Mouse (Mus musculus) MEL (cell line): ENCODE data around the gene 1700001P01Rik. TPM values are rescaled to one million over a fixed set of nuclear protein-coding genes. Genes with fewer than 3 reads are reported as not detected.

ENCODE experiments used
- DNase-seq: peaks from one replicate; pipeline ENCODE4 v3.0.0; 2011; ENCODE audit warnings: low read depth, low spot score
- H3K27ac ChIP-seq: 2 replicates; pipeline ENCODE4 v1.5.1; 2012; ENCODE audit warnings: low read depth, mild to moderate bottlenecking, control low read depth, low read length, moderate library complexity; ENCODE audit not compliant: control insufficient read depth
- H3K27me3 ChIP-seq, 2 experiments: fragments of 150-350 bp in 1 of 2; sonication (generic) in 1 of 2; 2 replicates each; pipeline ENCODE4 v1.6.1; 2012; ENCODE audit warnings: low read length in 2 of 2, mild to moderate bottlenecking in 2 of 2, improper control_type of control experiment in 1 of 2, moderate library complexity in 1 of 2; ENCODE audit not compliant: insufficient read depth in 2 of 2, control insufficient read depth in 1 of 2
- H3K36me3 ChIP-seq, 2 experiments: 2 replicates each; pipeline ENCODE4 v1.6.1; 2012 to 2014; ENCODE audit warnings: low read length in 2 of 2, improper control_type of control experiment in 1 of 2, inconsistent platforms in 1 of 2, mild to moderate bottlenecking in 1 of 2; ENCODE audit not compliant: insufficient read depth in 2 of 2, control insufficient read depth in 1 of 2
- H3K4me1 ChIP-seq, 2 experiments: fragments of 150-350 bp in 1 of 2; sonication (generic) in 1 of 2; 2 replicates each; pipeline ENCODE4 v1.6.1; 2012; ENCODE audit warnings: low read length in 2 of 2, improper control_type of control experiment in 1 of 2, mild to moderate bottlenecking in 1 of 2; ENCODE audit not compliant: insufficient read depth in 2 of 2, control insufficient read depth in 1 of 2
- H3K4me3 ChIP-seq, 2 experiments: fragments of 150-350 bp in 1 of 2; sonication (generic) in 1 of 2; 2 replicates each; pipeline ENCODE4 v1.5.1; 2012; ENCODE audit warnings: low read depth in 2 of 2, low read length in 2 of 2, mild to moderate bottlenecking in 2 of 2, moderate library complexity in 2 of 2, control low read depth in 1 of 2, improper control_type of control experiment in 1 of 2; ENCODE audit not compliant: control insufficient read depth in 1 of 2, insufficient read depth in 1 of 2
- H3K79me2 ChIP-seq: 2 replicates; pipeline ENCODE4 v1.6.1; 2012; ENCODE audit warnings: mild to moderate bottlenecking, low read length, moderate library complexity; ENCODE audit not compliant: control insufficient read depth, poor library complexity, insufficient read depth
- H3K9ac ChIP-seq: 2 replicates; pipeline ENCODE4 v1.6.1; 2012; ENCODE audit warnings: low read depth, mild to moderate bottlenecking, control low read depth, low read length, moderate library complexity; ENCODE audit not compliant: control insufficient read depth, poor library complexity, severe bottlenecking
- H3K9me3 ChIP-seq: fragments of 150-350 bp; sonication (generic); replicated peaks from 2 replicates; pipeline ENCODE4 v1.6.1; 2012; ENCODE audit warnings: mild to moderate bottlenecking, low read length, improper control_type of control experiment, moderate library complexity; ENCODE audit not compliant: insufficient read depth
- CHD1 ChIP-seq: IDR thresholded peaks from 2 replicates; pipeline ENCODE4 v1.6.1; 2012; ENCODE audit warnings: low read depth, mild to moderate bottlenecking, inconsistent platforms, low read length, improper control_type of control experiment
- CHD2 ChIP-seq: IDR thresholded peaks from 2 replicates; pipeline ENCODE4 v1.6.1; 2011; ENCODE audit warnings: low read length, improper control_type of control experiment
- ELF1 ChIP-seq: IDR thresholded peaks from 2 replicates; pipeline ENCODE4 v1.6.1; 2014; ENCODE audit warnings: low read depth, mild to moderate bottlenecking, inconsistent platforms, low read length, improper control_type of control experiment, moderate library complexity
- ETS1 ChIP-seq: IDR thresholded peaks from 2 replicates; pipeline ENCODE4 v1.6.1; 2012; ENCODE audit warnings: low read depth, mild to moderate bottlenecking, inconsistent platforms, low read length, improper control_type of control experiment, moderate library complexity
- JUND ChIP-seq: IDR thresholded peaks from 2 replicates; pipeline ENCODE4 v1.6.1; 2011; ENCODE audit warnings: low read depth, mild to moderate bottlenecking, improper control_type of control experiment, low read length
- MEF2A ChIP-seq: IDR thresholded peaks from 2 replicates; pipeline ENCODE4 v1.6.1; 2014; ENCODE audit warnings: low read depth, mild to moderate bottlenecking, inconsistent platforms, low read length, improper control_type of control experiment; ENCODE audit not compliant: poor library complexity, insufficient replicate concordance, severe bottlenecking; ENCODE audit errors: extremely low read depth
- POLR2AphosphoS5 ChIP-seq: IDR thresholded peaks from 2 replicates; pipeline ENCODE4 v1.6.1; 2012; ENCODE audit warnings: low read depth, borderline replicate concordance, mild to moderate bottlenecking, inconsistent platforms, low read length, moderate library complexity, mixed read lengths
- RAD21 ChIP-seq: IDR thresholded peaks from 2 replicates; pipeline ENCODE4 v1.6.1; 2011; ENCODE audit warnings: mild to moderate bottlenecking, low read depth, low read length, improper control_type of control experiment
- RCOR1 ChIP-seq: IDR thresholded peaks from 2 replicates; pipeline ENCODE4 v1.6.1; 2012; ENCODE audit warnings: low read depth, mild to moderate bottlenecking, inconsistent platforms, low read length, improper control_type of control experiment
- SIN3A ChIP-seq: IDR thresholded peaks from 2 replicates; pipeline ENCODE4 v1.6.1; 2012; ENCODE audit warnings: low read length, improper control_type of control experiment, inconsistent platforms
- TBP ChIP-seq: IDR thresholded peaks from 2 replicates; pipeline ENCODE4 v1.8.0; 2011; ENCODE audit warnings: low read depth, low read length, improper control_type of control experiment
- TCF12 ChIP-seq: IDR thresholded peaks from 2 replicates; pipeline ENCODE4 v1.6.1; 2014; ENCODE audit warnings: low read depth, mild to moderate bottlenecking, inconsistent platforms, low read length, improper control_type of control experiment, moderate library complexity
- USF1 ChIP-seq: IDR thresholded peaks from 2 replicates; pipeline ENCODE4 v1.6.1; 2014; ENCODE audit warnings: low read depth, mild to moderate bottlenecking, inconsistent platforms, low read length, improper control_type of control experiment, moderate library complexity
- USF2 ChIP-seq, 2 experiments: IDR thresholded peaks; 2 replicates each; pipeline ENCODE4 v1.6.1; 2011 to 2012; ENCODE audit warnings: improper control_type of control experiment in 2 of 2, low read length in 2 of 2, borderline replicate concordance in 1 of 2, inconsistent platforms in 1 of 2, low read depth in 1 of 2, mild to moderate bottlenecking in 1 of 2; ENCODE audit not compliant: insufficient read depth in 1 of 2
- ZC3H11A ChIP-seq: IDR thresholded peaks from 2 replicates; pipeline ENCODE4 v1.6.1; 2012; ENCODE audit warnings: low read depth, mild to moderate bottlenecking, inconsistent platforms, low read length, improper control_type of control experiment
- ZMIZ1 ChIP-seq: IDR thresholded peaks from 2 replicates; pipeline ENCODE4 v1.6.1; 2012; ENCODE audit warnings: low read depth, mild to moderate bottlenecking, inconsistent platforms, low read length, improper control_type of control experiment, moderate library complexity
- ZNF384 ChIP-seq: IDR thresholded peaks from 2 replicates; pipeline ENCODE4 v1.6.1; 2012; ENCODE audit warnings: low read depth, mild to moderate bottlenecking, inconsistent platforms, low read length, improper control_type of control experiment
- polyA plus RNA-seq, 2 experiments: library from polyadenylated mRNA; stranded (reverse) in 1 of 2; unstranded in 1 of 2; fragments of >175 nt in 1 of 2; fragments of >200 nt in 1 of 2; gene quantifications; 2 replicates each; pipeline versions ENCODE4 v1.2.1 to v1.2.4; 2012; ENCODE audit warnings: low replicate concordance in 2 of 2, low read depth in 1 of 2; ENCODE audit not compliant: insufficient read length in 2 of 2, insufficient read depth in 1 of 2, missing spikeins in 1 of 2
- total RNA-seq: library from RNA; depleted of rRNA; stranded (reverse); fragments of 300-350 nt; gene quantifications from 2 replicates; pipeline ENCODE4 v1.2.3, GENCODE M21; 2012

1700001P01Rik gene
- total and polyA plus RNA-seq, 3 experiments, result 0.43 to 0.69 TPM; not detected in 1

- peaks cover 0 to 11% of the 10 kb centered on the region in 2 experiments; a peak in 2 of 4 replicates for H3K36me3 ChIP-seq
- no peaks in the 10 kb centered on the region for H3K27me3 ChIP-seq
- H3K4me3 ChIP-seq, result no peak overlapping the region
- H3K9ac ChIP-seq, result no peak overlapping the region
- no peaks in the 10 kb centered on the region for H3K79me2 ChIP-seq
- H3K27ac ChIP-seq, result no peak overlapping the region
- H3K9me3 ChIP-seq, result no peaks in the 10 kb centered on the region
- TF ChIP-seq USF1 (no peak), TCF12 (no peak), SIN3A (no peak), TBP (no peak), USF2 (IDR thresholded peaks at IDR 0.05; ENCODE audit: borderline replicate concordance in 1 of 2, insufficient read depth in 1 of 2, low read depth in 1 of 2, low read length in 2 of 2) (no peak), ZNF384 (peak; percentile 46; the same call in 1 of the 2 replicates), ELF1 (no peak), JUND (no peak)
- no peak for DNase-seq
- H3K4me1 ChIP-seq, result peaks cover 2 to 15% of the 10 kb centered on the region in 2 experiments
Observed at GRCm38 (mm10) chr11:97808093-97808492, 32.4 kb upstream of the 1700001P01Rik start.

DNA sequence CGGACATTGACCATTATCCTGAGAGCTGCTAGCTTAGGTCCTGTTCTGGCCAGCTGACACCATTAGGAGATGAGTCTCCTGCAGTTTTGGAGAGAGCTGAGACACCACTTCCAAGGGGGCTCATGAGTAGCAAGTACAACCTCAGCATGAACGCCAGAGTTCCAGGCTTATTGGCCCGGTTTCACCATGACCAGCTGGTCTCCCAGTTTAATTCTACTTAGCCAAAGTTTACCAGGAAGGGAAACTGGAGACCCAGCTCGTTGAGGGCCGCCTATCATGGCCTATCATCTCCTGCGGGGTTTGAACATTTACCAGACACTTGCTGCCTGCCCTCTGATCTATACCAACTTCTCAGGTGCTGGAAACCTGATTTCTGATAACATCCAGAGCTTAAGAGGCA is 31.9 kb upstream of the 1700001P01Rik start:
- no peak for TF ChIP-seq USF1
- no peak for TF ChIP-seq ZC3H11A
- no peak for TF ChIP-seq RCOR1
- no peak for TF ChIP-seq RAD21
- no peak overlapping the region for H3K9ac ChIP-seq
- peaks cover 2 to 15% of the 10 kb centered on the region in 2 experiments for H3K4me1 ChIP-seq
- peaks cover 0 to 11% of the 10 kb centered on the region in 2 experiments; a peak in 2 of 4 replicates for H3K36me3 ChIP-seq
- DNase-seq, result no peak
- no peaks in the 10 kb centered on the region for H3K27me3 ChIP-seq
- H3K79me2 ChIP-seq, result no peaks in the 10 kb centered on the region
- no peak overlapping the region for H3K4me3 ChIP-seq
- H3K27ac ChIP-seq, result no peak overlapping the region
- no peaks in the 10 kb centered on the region for H3K9me3 ChIP-seq

DNA sequence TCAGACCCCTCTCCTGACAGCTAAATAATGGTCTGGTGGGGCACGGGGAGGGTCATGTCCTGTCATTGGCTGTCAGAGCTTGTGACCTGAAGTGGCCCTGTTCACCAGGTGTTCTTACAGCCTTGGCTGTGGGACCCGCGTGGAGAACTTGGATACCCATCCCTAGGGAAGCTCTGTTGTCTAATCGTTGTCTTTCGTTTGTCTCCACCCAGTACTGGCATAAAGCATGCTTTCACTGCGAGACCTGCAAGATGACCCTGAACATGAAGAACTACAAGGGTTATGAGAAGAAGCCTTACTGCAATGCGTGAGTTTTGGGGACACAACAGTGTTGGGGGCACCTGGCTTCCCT is 30.9 kb upstream of the 1700001P01Rik start:
- no peak for DNase-seq
- no peaks in the 10 kb centered on the region for H3K27me3 ChIP-seq
- H3K4me1 ChIP-seq, result peaks cover 2 to 23% of the 10 kb centered on the region in 2 experiments
- no peak overlapping the region for H3K9ac ChIP-seq
- peaks cover 0 to 14% of the 10 kb centered on the region in 2 experiments; a peak in 2 of 4 replicates for H3K36me3 ChIP-seq
- no peak overlapping the region for H3K27ac ChIP-seq
- H3K9me3 ChIP-seq, result no peaks in the 10 kb centered on the region
- H3K79me2 ChIP-seq, result no peaks in the 10 kb centered on the region
- TF ChIP-seq ZNF384 (no peak), POLR2AphosphoS5 (no peak), ZMIZ1 (no peak), SIN3A (no peak), MEF2A (no peak), ETS1 (no peak), USF1 (no peak), ELF1 (no peak), CHD2 (no peak), CHD1 (no peak)
- no peak overlapping the region for H3K4me3 ChIP-seq
